Mouse (Mus musculus) brain, embryonic 18.5 days (tissue): ENCODE data around the gene Olfr122.

Experiments used
- DNase-seq: peaks from one replicate; pipeline ENCODE4 v3.0.0-alpha.2; 2012; ENCODE audit warnings: low read depth, low spot score

The Olfr122 gene

GRCm38 (mm10) chr17:37768307-37768706, at the start of gene Olfr122:
Gene Olfr122 (plus strand): TSS chr17:37768607.
- DNase-seq: no peak

DNA sequence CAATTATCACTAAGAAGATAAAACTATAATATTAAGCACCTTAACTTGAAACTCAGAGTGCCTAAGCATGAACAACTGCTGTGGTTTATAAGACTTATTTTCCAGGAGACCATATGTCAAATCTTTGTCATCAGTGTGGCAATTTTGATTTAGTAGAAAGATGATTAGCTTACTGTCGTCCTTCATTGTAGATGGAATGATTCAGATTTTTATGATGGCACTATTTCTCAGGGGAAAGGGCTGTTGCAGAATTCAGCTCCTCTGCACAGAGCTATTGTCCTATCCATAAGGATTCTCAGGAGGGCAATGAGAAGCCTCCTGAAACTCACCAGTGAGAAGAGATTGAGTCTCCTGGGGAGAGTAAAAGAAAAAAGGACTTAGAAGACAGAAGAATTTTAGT, 46.9 kb upstream of the Olfr122 start, which contains the start of gene Olfr120:
TSS of gene Olfr120 (plus strand) at position 301 of the 400 bp plus-strand sequence.
- DNase-seq: no peak

- DNase-seq: no peak
Measured at GRCm38 (mm10) chr17:37738070-37738469, 30.3 kb upstream of the Olfr122 start.

GRCm38 (mm10) chr17:37793229-37793628, 24.8 kb downstream of the Olfr122 start, which contains the start of gene Olfr123:
Gene Olfr123 (plus strand): TSS chr17:37793529.
- no peak for DNase-seq

DNA sequence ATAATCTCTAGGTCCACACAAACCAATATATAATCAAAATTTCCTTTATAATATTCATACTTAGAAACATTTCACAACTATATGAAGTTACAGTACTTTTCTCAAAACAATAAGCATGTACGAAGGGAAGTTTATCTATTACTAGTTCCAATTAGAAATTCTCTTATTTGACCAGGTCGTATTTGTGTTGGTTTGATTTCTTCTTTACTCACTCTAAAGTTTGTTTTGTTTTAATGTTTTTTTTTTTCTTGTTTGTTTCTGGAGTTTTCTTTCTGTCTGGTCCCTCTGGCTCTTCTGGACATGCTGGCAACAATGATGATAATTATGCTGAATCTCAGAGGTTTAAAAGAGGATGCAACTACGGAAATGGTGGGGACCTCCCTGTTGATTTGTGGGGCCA, 31.2 kb downstream of the Olfr122 start, which contains the start of gene Olfr124:
TSS of gene Olfr124 (plus strand) at position 301 of the 400 bp plus-strand sequence.
- no peak for DNase-seq
